Mouse (Mus musculus) liver, adult 2 months (tissue): ENCODE measurements around the gene Olfr149. TPM values are rescaled to one million over a fixed set of nuclear protein-coding genes. Genes with fewer than 3 reads are reported as not detected.

ENCODE experiments used
- DNase-seq: peaks from one replicate; pipeline ENCODE4 v3.0.0-alpha.2; 2011; ENCODE audit warnings: low read depth, low spot score; ENCODE audit errors: extremely low read depth
- H3K27ac ChIP-seq: fragments of 200-500 bp; replicated peaks from 2 replicates; pipeline ENCODE4 v1.5.1; 2012; ENCODE audit warnings: low read depth, mild to moderate bottlenecking, control low read depth, inconsistent platforms, low read length; ENCODE audit not compliant: insufficient read depth
- H3K27me3 ChIP-seq: fragments of 200-500 bp; 2 replicates; pipeline ENCODE4 v1.6.1; 2012; ENCODE audit warnings: mild to moderate bottlenecking, moderate library complexity, low read length, inconsistent platforms; ENCODE audit not compliant: control insufficient read depth, insufficient read depth
- H3K36me3 ChIP-seq: fragments of 200-500 bp; 2 replicates; pipeline ENCODE4 v1.6.1; 2012; ENCODE audit warnings: low read length, inconsistent platforms; ENCODE audit not compliant: control insufficient read depth, insufficient read depth
- H3K4me1 ChIP-seq: fragments of 200-500 bp; 2 replicates; pipeline ENCODE4 v1.6.1; 2011; ENCODE audit warnings: low read length; ENCODE audit not compliant: control insufficient read depth, insufficient read depth
- H3K4me3 ChIP-seq: fragments of 200-500 bp; 2 replicates; pipeline ENCODE4 v1.5.1; 2011; ENCODE audit warnings: low read depth, mild to moderate bottlenecking, control low read depth, low read length, moderate library complexity; ENCODE audit not compliant: insufficient read depth
- H3K79me2 ChIP-seq: fragments of 200-500 bp; 2 replicates; pipeline ENCODE4 v1.6.1; 2012; ENCODE audit warnings: inconsistent platforms, mild to moderate bottlenecking, low read length, moderate library complexity; ENCODE audit not compliant: control insufficient read depth, insufficient read depth
- H3K9ac ChIP-seq: fragments of 200-500 bp; 2 replicates; pipeline ENCODE4 v1.6.1; 2012; ENCODE audit warnings: low read depth, mild to moderate bottlenecking, control low read depth, inconsistent platforms, low read length
- CTCF ChIP-seq: fragments of 200-500 bp; IDR thresholded peaks from 2 replicates; pipeline ENCODE4 v1.5.1; 2011; ENCODE audit warnings: low read depth, low read length, control low read depth
- POLR2A ChIP-seq: fragments of 200-500 bp; IDR thresholded peaks from 2 replicates; pipeline ENCODE4 v1.6.1; 2011; ENCODE audit warnings: low read length, control low read depth; ENCODE audit not compliant: insufficient read depth; ENCODE audit errors: extremely low read depth
- WGBS: fragments of 180-500 bp; shearing (Covaris S2); methylation state at CpG from one replicate; pipeline ENCODE4 v1.1.7; 2018; 5-methylcytosine and 5-hydroxymethylcytosine counted together
- polyA plus RNA-seq: library from polyadenylated mRNA; depleted of rRNA; stranded (reverse); fragments of >200 nt; gene quantifications from 2 replicates; pipeline ENCODE4 v1.2.3, GENCODE M21; 2012; rRNA removed
- total RNA-seq: library from RNA; depleted of rRNA; stranded (reverse); fragments of >200 nt; gene quantifications from 2 replicates; pipeline ENCODE4 v1.2.3, GENCODE M21; 2014; rRNA removed

Gene Olfr149
- total and polyA plus RNA-seq, 2 experiments = not detected

GRCm38 (mm10) chr9:39666905-39667304 is 40.0 kb downstream of the Olfr149 start, which contains the start of gene Olfr963:
TSS of gene Olfr963 (plus strand) at chr9:39667205.
- no peak for DNase-seq
- Histone ChIP-seq H3K4me1 (no peaks in the 10 kb centered on the region), H3K9ac (no peak within 1 kb of the TSS), H3K4me3 (no peak within 1 kb of the TSS), H3K36me3 (no peaks in the 10 kb centered on the region), H3K27ac (no peak within 1 kb of the TSS), H3K27me3 (no peaks in the 10 kb centered on the region), H3K79me2 (no peaks in the 10 kb centered on the region)
- 70% methylated on average over 1 of the region's 1 CpGs for WGBS
- no peak for TF ChIP-seq POLR2A
- no peak for TF ChIP-seq CTCF

DNA sequence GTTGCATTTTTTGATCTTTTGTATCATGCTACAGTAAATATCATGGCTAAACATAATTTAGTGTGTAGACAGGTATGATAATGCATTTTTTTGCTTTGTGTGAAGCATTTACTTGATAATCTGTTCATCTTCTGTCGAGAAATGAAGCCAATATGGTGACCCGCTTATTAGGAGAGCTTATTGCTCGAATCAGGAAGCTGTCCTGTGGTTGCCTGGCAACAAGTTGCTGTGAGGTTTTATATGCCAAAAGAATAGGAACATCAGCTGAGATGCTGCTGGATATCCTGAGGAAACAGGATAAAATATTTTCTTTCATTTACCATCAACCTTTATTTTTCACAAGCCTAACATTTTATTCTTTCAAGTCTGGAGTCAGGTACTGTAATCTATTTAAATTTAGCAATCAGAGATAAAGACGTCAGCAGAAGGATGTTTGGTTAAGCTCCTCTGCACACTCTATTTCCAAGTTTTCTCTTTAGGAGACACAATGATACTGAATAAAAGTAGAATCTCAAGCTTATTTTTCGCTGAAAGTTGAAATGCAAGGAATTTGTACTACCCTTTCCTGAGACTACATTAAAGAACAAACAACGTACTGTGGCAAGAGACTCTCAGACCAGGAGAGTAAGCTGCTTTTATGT is 52.0 kb downstream of the Olfr149 start:
- 60% methylated on average over 6 of the region's 6 CpGs for WGBS
- Histone ChIP-seq H3K79me2 (no peaks in the 10 kb centered on the region), H3K9ac (no peak overlapping the region), H3K4me1 (no peaks in the 10 kb centered on the region), H3K27me3 (no peaks in the 10 kb centered on the region), H3K36me3 (no peaks in the 10 kb centered on the region), H3K27ac (no peak overlapping the region), H3K4me3 (no peak overlapping the region)
- TF ChIP-seq CTCF = no peak
- no peak for TF ChIP-seq POLR2A
- no peak for DNase-seq

Other genes with a start within 250 kb of the Olfr149 start
- gene Olfr955, start 235.2 kb downstream of the Olfr149 start, total RNA-seq = not detected in 2 replicates
- gene Olfr955, start 235.2 kb downstream of the Olfr149 start, polyA plus RNA-seq = not detected in 2 replicates
- not detected in 2 replicates for gene Olfr44, start 213.1 kb downstream of the Olfr149 start, total RNA-seq
- gene Olfr44, start 213.1 kb downstream of the Olfr149 start, polyA plus RNA-seq = not detected in 2 replicates
- not detected in 2 replicates for gene Olfr957, start 191.3 kb downstream of the Olfr149 start, total RNA-seq
- not detected in 2 replicates for gene Olfr957, start 191.3 kb downstream of the Olfr149 start, polyA plus RNA-seq
- gene Olfr958, start 153.1 kb downstream of the Olfr149 start, total RNA-seq = not detected in 2 replicates
- not detected in 2 replicates for gene Olfr958, start 153.1 kb downstream of the Olfr149 start, polyA plus RNA-seq
- not detected in 2 replicates for gene Olfr959, start 131.5 kb downstream of the Olfr149 start, total RNA-seq
- not detected in 2 replicates for gene Olfr959, start 131.5 kb downstream of the Olfr149 start, polyA plus RNA-seq
- gene AW551984, start 102.7 kb downstream of the Olfr149 start, total RNA-seq = 0.07 and 0.09 TPM in 2 replicates
- gene AW551984, start 102.7 kb downstream of the Olfr149 start, polyA plus RNA-seq = 0.01 and 0.13 TPM in 2 replicates
- gene Olfr148, start 96.5 kb downstream of the Olfr149 start, total RNA-seq = not detected in 2 replicates
- not detected in 2 replicates for gene Olfr148, start 96.5 kb downstream of the Olfr149 start, polyA plus RNA-seq
- gene Olfr960, start 85.7 kb downstream of the Olfr149 start, total RNA-seq = not detected in 2 replicates
- gene Olfr960, start 85.7 kb downstream of the Olfr149 start, polyA plus RNA-seq = not detected in 2 replicates
- gene Olfr961, start 62.0 kb downstream of the Olfr149 start, total RNA-seq = not detected in 2 replicates
- not detected in 2 replicates for gene Olfr961, start 62.0 kb downstream of the Olfr149 start, polyA plus RNA-seq
- not detected in 2 replicates for gene Olfr963, start 39.9 kb downstream of the Olfr149 start, total RNA-seq
- gene Olfr963, start 39.9 kb downstream of the Olfr149 start, polyA plus RNA-seq = not detected in 2 replicates
- not detected in 2 replicates for gene Olfr965, start 4.2 kb upstream of the Olfr149 start, total RNA-seq
- not detected in 2 replicates for gene Olfr965, start 4.2 kb upstream of the Olfr149 start, polyA plus RNA-seq
- not detected in 2 replicates for gene Olfr150, start 23.9 kb upstream of the Olfr149 start, total RNA-seq
- not detected in 2 replicates for gene Olfr150, start 23.9 kb upstream of the Olfr149 start, polyA plus RNA-seq
- gene Olfr967, start 39.1 kb upstream of the Olfr149 start, total RNA-seq = not detected in 2 replicates
- not detected in 2 replicates for gene Olfr967, start 39.1 kb upstream of the Olfr149 start, polyA plus RNA-seq
- gene Olfr968, start 76.1 kb upstream of the Olfr149 start, total RNA-seq = not detected in 2 replicates
- not detected in 2 replicates for gene Olfr968, start 76.1 kb upstream of the Olfr149 start, polyA plus RNA-seq
- gene Olfr969, start 83.8 kb upstream of the Olfr149 start, total RNA-seq = not detected in 2 replicates
- not detected in 2 replicates for gene Olfr969, start 83.8 kb upstream of the Olfr149 start, polyA plus RNA-seq
- gene Olfr970, start 101.7 kb upstream of the Olfr149 start, total RNA-seq = not detected in 2 replicates
- not detected in 2 replicates for gene Olfr970, start 101.7 kb upstream of the Olfr149 start, polyA plus RNA-seq
- not detected in 2 replicates for gene Olfr971, start 129.8 kb upstream of the Olfr149 start, total RNA-seq
- gene Olfr971, start 129.8 kb upstream of the Olfr149 start, polyA plus RNA-seq = not detected in 2 replicates
- not detected in 2 replicates for gene Olfr972, start 159.3 kb upstream of the Olfr149 start, total RNA-seq
- gene Olfr972, start 159.3 kb upstream of the Olfr149 start, polyA plus RNA-seq = not detected in 2 replicates
- not detected in 2 replicates for gene Olfr229, start 200.2 kb upstream of the Olfr149 start, total RNA-seq
- gene Olfr229, start 200.2 kb upstream of the Olfr149 start, polyA plus RNA-seq = not detected in 2 replicates
- not detected in 2 replicates for gene Olfr974, start 230.4 kb upstream of the Olfr149 start, total RNA-seq
- not detected in 2 replicates for gene Olfr974, start 230.4 kb upstream of the Olfr149 start, polyA plus RNA-seq
- not detected in 2 replicates for gene Olfr975, start 244.9 kb upstream of the Olfr149 start, total RNA-seq
- not detected in 2 replicates for gene Olfr975, start 244.9 kb upstream of the Olfr149 start, polyA plus RNA-seq